11 mouse cellular contexts compared by ENCODE assay signal in genomic region chr12:85508235-85508634, GRCm38 (mm10). TPM values are rescaled to one million over a fixed set of nuclear protein-coding genes. Genes with fewer than 3 reads are reported as not detected.
A peak's percentile ranks its signal among the peaks of the same experiment; 100 is the strongest.
DNase-seq lines count a peak whose midpoint lies in the region; ATAC-seq and TF ChIP-seq lines count a peak whose summit lies in the region.
"Had no signal": no experiment of that assay in that cellular context is flagged by ENCODE, and none has a peak within 500 bp of the region (broad histone marks: within the 10 kb centered on the region; RNA-seq: fewer than 3 reads in every experiment).

No protein-coding gene starts in this region.

- TF ChIP-seq POLR2A in kidney, adult 2 months (IDR thresholded peaks at IDR 0.05; ENCODE audit: low read depth, low read length), result no peak

- no peak overlapping the region for H3K9ac ChIP-seq in kidney, embryonic 16.5 days (replicated peaks; ENCODE audit: low read length)
- H3K9ac ChIP-seq: embryonic facial prominence, embryonic 15.5 days; hindbrain, embryonic 15.5 days had no signal

- peak; percentile 73 for TF ChIP-seq CTCF in kidney, adult 2 months (conservative IDR thresholded peaks at IDR 0.05; ENCODE audit: insufficient read depth, insufficient read length, low read depth, low read length)

- H3K4me1 ChIP-seq in kidney, adult 2 months (ENCODE audit: control insufficient read depth, insufficient read depth, low read length), result no peaks in the 10 kb centered on the region
- H3K4me1 ChIP-seq in kidney, embryonic 16.5 days (ENCODE audit: insufficient read depth, low read length), result no peaks in the 10 kb centered on the region
- H3K4me1 ChIP-seq: embryonic facial prominence, embryonic 15.5 days; hindbrain, embryonic 15.5 days had no signal

- peak; percentile 67 for DNase-seq in adrenal gland, postnatal 14 days
- DNase-seq in adrenal gland, postnatal 4 days (ENCODE audit: low spot score in 2 of 2), result no peak
- peak; percentile 39 for DNase-seq in kidney, adult 2 months
- DNase-seq in urinary bladder, postnatal 25 days (ENCODE audit: low spot score), result peak; percentile 53
- no peak for DNase-seq in urinary bladder, adult 2 months (ENCODE audit: low spot score)

- 30% methylated on average over 3 of the region's 3 CpGs for WGBS in kidney, adult 2 months
- 28% methylated on average over 3 of the region's 3 CpGs for WGBS in kidney, embryonic 16.5 days

- no peaks in the 10 kb centered on the region for H3K27me3 ChIP-seq in kidney, adult 2 months (replicated peaks; ENCODE audit: control insufficient read depth, insufficient read depth, low read length)
- no peaks in the 10 kb centered on the region for H3K27me3 ChIP-seq in kidney, embryonic 16.5 days (ENCODE audit: insufficient read depth, low read length)
- H3K27me3 ChIP-seq: embryonic facial prominence, embryonic 15.5 days; hindbrain, embryonic 15.5 days had no signal

- peaks cover 9% of the 10 kb centered on the region; the same call in 1 of the 2 replicates for H3K9me3 ChIP-seq in kidney, embryonic 16.5 days (ENCODE audit: low read length)
- H3K9me3 ChIP-seq: hindbrain, embryonic 15.5 days had no signal

- no peak overlapping the region for H3K4me2 ChIP-seq in kidney, embryonic 16.5 days (replicated peaks; ENCODE audit: low read depth, low read length)
- H3K4me2 ChIP-seq: embryonic facial prominence, embryonic 15.5 days; hindbrain, embryonic 15.5 days had no signal

- no peak for ATAC-seq in kidney, embryonic 16.5 days (ENCODE audit: low FRiP score, low TSS enrichment)
- ATAC-seq in megakaryocyte-erythroid progenitor cell, adult 5-6 weeks (replicated peaks; ENCODE audit: low FRiP score, low TSS enrichment, poor library complexity, severe bottlenecking), result no peak
- no peak for ATAC-seq in megakaryocyte, adult 5-6 weeks (ENCODE audit: poor library complexity, severe bottlenecking)

- H3K36me3 ChIP-seq in kidney, adult 2 months (ENCODE audit: control insufficient read depth, insufficient read depth, low read length), result no peaks in the 10 kb centered on the region
- H3K36me3 ChIP-seq in kidney, embryonic 16.5 days (ENCODE audit: insufficient read depth, low read length), result no peaks in the 10 kb centered on the region
- H3K36me3 ChIP-seq: embryonic facial prominence, embryonic 15.5 days had no signal

- no peak overlapping the region for H3K4me3 ChIP-seq in kidney, adult 2 months (ENCODE audit: insufficient read depth, low read depth, low read length)
- no peak overlapping the region for H3K4me3 ChIP-seq in kidney, embryonic 16.5 days (ENCODE audit: low read length)
- H3K4me3 ChIP-seq: embryonic facial prominence, embryonic 15.5 days; hindbrain, embryonic 15.5 days had no signal

- no peak overlapping the region for H3K27ac ChIP-seq in kidney, adult 2 months (ENCODE audit: insufficient read depth, low read depth, low read length)
- H3K27ac ChIP-seq in kidney, embryonic 16.5 days (ENCODE audit: low read length), result no peak overlapping the region
- H3K27ac ChIP-seq: embryonic facial prominence, embryonic 15.5 days; hindbrain, embryonic 15.5 days; macrophage had no signal

RNA-seq across cellular contexts. Expression of gene Fos, which starts 34.5 kb away (rescaled TPM):
- total RNA-seq in adrenal gland, postnatal 14 days (2021), result 11.8 and 39.6 TPM in 2 replicates
- total RNA-seq in adrenal gland, postnatal 4 days (2021), result 1 to 10 TPM; 6.5 to 8.3 TPM
- 1.2 and 1.3 TPM in 2 replicates for polyA plus RNA-seq in kidney, adult 2 months (2012; rRNA removed)
- 2.7 and 3.5 TPM in 2 replicates for polyA plus RNA-seq in kidney, embryonic 16.5 days (2015; fragmentation: Nextera tagmentation; extraction: Ambion mirVana)
- 28.5 and 37.0 TPM in 2 replicates for polyA plus RNA-seq in urinary bladder, adult 2 months (2012; rRNA removed)
- total RNA-seq in megakaryocyte-erythroid progenitor cell, adult 5-6 weeks (2014; fragmentation: Nextera tagmentation), result 2.8 and 16.5 TPM in 2 replicates
- total RNA-seq in megakaryocyte-erythroid progenitor cell, adult 5-6 weeks (2017), result 257 and 293 TPM in 2 replicates
- 468 and 475 TPM in 2 replicates for total RNA-seq in megakaryocyte, adult 5-6 weeks (2015)
- 389 and 431 TPM in 2 replicates for total RNA-seq in megakaryocyte, adult 5-6 weeks (2017)

Comparison
In these comparisons a context has a peak if more than half of its experiments do, and no peak if none do; other contexts are left out.
1. DNase-seq: peak in adrenal gland, postnatal 14 days (single experiment), kidney, adult 2 months (single experiment) and urinary bladder, postnatal 25 days (single experiment); none in adrenal gland, postnatal 4 days (0 of 2) and urinary bladder, adult 2 months (single experiment).